Mouse (Mus musculus) brain, embryonic 14.5 days (tissue): ENCODE data around the gene Rad54l. TPM values are rescaled to one million over a fixed set of nuclear protein-coding genes. Genes with fewer than 3 reads are reported as not detected.
A peak's percentile ranks its signal among the peaks of the same experiment; 100 is the strongest.

ENCODE experiments used
- DNase-seq: peaks from one replicate; pipeline ENCODE4 v3.0.0-alpha.2; 2011; ENCODE audit warnings: low read depth
- CTCF ChIP-seq: fragments of 200-500 bp; IDR thresholded peaks from 2 replicates; pipeline ENCODE4 v1.5.1; 2012; ENCODE audit warnings: inconsistent platforms, mild to moderate bottlenecking, moderate library complexity, borderline replicate concordance; ENCODE audit not compliant: insufficient read depth, insufficient read length; ENCODE audit errors: extremely low read depth
- POLR2A ChIP-seq: fragments of 200-500 bp; IDR thresholded peaks from 2 replicates; pipeline ENCODE4 v1.6.1; 2012; ENCODE audit warnings: mild to moderate bottlenecking, inconsistent platforms, borderline replicate concordance; ENCODE audit not compliant: poor library complexity, insufficient read depth, insufficient read length, severe bottlenecking; ENCODE audit errors: extremely low read depth
- polyA plus RNA-seq: library from polyadenylated mRNA; depleted of rRNA; stranded (reverse); fragments of >200 nt; gene quantifications from 2 replicates; pipeline ENCODE4 v1.2.3, GENCODE M21; 2012

Rad54l gene
- polyA plus RNA-seq, 1 experiment, result 8.1 TPM

DNA sequence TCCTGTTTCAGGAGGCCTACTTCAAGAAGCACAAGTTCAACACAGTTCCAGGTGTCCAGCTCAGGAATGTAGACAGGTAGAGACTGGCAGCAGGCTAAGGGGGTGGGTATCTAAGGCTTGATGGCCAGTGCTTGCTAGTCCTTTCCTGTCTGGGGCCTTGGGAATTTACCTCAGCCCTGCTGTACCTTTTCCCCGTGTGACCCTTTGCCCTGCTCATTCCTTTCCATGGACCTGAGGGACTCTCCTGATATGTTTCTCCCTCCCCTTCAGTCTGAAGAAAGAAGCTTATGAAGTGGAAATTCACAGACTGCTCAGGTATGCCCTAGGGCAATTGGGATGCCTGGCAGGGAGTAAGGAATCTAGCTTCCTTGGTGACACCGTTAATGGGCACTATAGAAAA, 34.4 kb upstream of the Rad54l start:
- TF ChIP-seq CTCF, result no peak
- no peak for DNase-seq

DNA sequence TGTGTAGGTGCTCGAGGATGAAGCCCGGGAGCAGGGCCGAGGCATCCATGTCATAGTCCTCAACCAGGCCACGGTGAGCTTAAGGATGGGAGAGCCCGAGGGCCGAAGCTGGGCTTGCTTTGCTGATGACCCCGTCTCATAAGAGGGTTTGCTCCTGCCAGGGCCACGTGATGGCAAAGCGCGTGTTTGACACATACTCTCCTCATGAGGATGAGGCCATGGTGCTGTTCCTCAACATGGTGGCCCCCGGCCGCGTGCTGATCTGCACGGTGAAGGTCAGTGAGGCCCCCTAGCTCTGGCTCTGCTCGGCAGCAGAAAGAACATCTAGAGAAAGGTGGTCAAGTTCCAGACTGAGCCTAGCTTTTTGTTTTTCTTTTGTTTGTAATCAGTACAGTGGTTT, 29.2 kb upstream of the Rad54l start:
- TF ChIP-seq POLR2A, result no peak
- no peak for TF ChIP-seq CTCF

DNA sequence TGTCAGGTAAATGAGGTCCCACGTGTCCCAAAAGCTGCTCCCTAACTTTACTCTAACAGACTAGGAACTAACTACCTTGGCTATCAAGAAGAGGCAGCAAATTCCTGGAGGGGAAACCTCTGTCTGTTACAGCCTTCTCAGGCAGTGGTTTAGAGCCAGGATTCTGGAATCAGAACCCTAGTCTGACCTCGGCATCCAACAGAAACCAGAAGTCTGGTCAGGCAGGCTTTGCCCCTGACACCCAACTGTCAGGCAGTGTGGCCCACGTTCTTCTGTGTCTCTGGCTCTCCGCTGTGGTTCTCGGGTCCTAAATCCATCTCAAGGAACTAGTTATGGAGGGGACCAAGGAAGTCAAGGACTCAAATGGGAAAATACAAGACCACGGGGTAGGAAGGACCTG, 27.7 kb upstream of the Rad54l start, which contains the start of gene Lurap1:
Gene Lurap1 (minus strand): TSS at position 101 of the 400 bp plus-strand sequence.
- TF ChIP-seq CTCF, result no peak
- TF ChIP-seq POLR2A, result no peak

More for the DNA sequence above, 29.2 kb upstream of the Rad54l start:
- DNase-seq, result no peak

DNA sequence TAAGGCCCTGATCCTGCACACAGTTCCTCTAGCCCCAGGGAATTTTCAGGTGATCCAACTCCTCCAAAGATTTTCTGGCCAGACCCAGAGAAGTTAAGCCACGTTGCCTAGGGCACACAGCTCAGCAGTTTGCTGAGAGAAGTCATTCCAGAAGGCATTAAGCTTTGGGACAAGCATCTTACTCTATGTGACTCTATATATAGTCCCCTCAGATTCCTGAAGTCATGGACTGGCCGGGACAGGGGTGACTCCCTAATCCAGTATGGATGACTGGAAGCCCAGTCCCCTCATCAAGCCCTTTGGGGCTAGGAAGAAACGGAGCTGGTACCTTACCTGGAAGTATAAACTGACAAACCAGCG, 27.4 kb upstream of the Rad54l start:
- no peak for TF ChIP-seq POLR2A
- TF ChIP-seq CTCF, result no peak
- DNase-seq, result no peak

More for the DNA sequence above, 27.7 kb upstream of the Rad54l start, which contains the start of gene Lurap1:
- no peak for DNase-seq

DNA sequence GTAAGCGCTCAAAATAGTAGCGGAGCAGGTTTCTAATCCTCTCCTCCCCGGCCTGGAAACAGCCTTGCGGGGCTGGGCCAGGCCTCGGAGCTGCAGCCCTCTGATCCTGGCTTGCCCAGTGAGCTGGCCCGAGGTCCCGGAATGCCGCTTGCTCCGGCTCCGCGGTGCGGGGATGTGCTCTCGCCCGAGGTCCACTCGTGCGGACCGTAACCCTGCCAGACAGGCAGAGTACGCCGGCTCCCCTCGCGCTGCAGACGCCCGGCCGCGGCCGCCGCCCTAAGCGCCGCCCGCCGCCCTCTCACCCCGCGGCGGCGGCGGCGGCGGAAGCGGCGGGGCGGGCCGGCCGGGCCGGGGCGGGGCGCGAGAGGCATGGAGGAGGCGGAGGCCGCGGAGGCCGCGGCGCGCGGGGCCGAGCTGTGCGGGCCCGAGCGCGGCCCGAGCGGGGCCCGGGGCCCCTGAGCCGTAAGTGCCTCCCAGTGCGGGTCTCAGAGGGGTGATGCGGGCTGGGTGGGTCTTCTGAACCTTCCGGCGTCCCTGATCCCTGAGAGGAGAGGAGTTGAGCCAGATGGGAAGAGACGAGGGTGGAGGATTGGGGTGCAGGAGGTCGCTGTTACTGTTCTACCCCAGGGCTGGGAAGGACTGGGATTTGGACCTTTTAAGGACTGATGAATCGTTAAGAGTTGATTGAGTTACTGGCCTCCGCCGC, 26.8 kb upstream of the Rad54l start:
- TF ChIP-seq CTCF (no peak), POLR2A (peak; percentile 85)
- peak; percentile 71 for DNase-seq

DNA sequence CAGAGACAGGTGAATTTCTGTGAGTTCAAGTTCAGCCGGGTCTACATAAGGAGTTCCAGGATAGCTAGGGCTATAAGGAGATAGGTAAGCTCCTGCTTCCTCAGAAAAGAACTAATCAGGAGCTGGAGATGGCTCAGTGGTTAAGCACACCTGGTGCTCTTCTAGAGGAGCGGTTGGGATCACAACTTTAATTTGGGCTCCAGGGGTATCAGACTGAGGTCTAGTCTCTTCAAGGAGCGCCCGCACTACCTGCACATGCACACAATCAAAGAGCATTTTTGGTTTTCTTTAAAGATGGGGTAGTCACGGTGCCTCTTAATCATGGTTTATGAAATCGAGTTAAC, 26.3 kb upstream of the Rad54l start:
- TF ChIP-seq POLR2A (no peak), CTCF (no peak)
- DNase-seq, result no peak

DNA sequence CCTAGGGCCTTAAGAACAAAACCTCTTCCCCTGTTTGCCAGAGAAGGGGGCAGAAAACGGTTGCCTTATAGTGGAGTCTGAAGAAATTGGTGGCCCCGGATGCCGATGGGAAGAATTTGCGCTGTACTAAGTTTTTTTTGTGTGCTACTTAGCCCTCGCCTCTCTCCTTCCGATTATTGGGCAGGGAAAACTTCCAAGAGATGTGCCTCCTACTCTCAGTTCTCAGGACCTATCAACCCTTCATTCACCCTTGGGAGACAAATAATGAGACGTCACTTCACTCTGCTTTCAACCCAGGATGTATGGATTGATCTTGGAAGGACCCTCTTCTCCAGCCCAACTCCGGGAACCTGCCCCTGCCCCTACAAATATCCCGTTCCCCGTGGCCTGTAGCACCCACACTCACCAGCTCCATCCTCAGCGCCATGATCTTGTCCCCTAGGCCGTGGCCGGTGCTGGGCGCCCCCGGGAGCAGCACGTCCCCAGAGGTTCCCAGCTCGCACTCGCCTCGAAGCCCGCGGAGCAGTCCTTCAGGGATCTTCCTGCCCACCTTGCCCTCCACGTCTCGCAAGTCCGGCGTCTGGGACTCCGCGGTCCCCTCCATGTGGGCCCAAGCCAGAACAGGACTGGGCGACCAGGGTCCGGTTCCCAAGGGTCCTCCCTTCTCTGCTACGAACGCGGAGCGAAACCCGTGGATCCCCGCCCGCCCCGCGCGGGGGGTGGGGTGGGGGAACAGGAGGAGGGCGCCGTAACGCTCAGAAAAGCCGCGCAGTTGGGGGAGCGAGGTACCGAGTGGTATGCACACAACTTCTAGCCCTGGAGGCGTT, 20.6 kb upstream of the Rad54l start:
- DNase-seq, result peak; percentile 67

DNA sequence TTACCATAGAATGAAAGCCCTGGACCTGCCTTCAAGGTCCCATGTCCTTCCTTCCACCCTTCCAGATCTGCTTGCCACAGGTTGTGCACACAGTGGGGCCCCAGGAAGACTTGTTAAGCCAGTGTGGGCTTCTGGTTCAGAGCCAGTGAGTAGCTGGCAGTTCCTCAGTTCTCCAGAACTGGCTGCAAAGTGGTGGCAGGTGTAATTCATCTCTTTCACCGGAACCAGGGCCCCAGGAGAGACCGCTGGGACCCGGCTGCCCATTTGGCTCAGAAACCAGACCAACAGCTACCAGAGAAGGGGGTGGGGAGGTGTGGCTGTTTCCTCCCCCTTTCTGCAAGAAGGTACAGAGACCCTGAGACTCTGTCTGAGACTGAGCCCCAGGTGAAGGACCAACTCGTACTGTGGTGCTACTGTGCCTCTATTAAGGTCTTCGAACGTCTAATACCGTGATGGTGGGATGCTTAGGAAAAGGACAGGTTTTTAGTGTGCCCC, 19.9 kb upstream of the Rad54l start:
- peak; percentile 28 for DNase-seq
- TF ChIP-seq CTCF, result no peak
- no peak for TF ChIP-seq POLR2A

More for the DNA sequence above, 20.6 kb upstream of the Rad54l start:
- TF ChIP-seq CTCF (no peak), POLR2A (no peak)

DNA sequence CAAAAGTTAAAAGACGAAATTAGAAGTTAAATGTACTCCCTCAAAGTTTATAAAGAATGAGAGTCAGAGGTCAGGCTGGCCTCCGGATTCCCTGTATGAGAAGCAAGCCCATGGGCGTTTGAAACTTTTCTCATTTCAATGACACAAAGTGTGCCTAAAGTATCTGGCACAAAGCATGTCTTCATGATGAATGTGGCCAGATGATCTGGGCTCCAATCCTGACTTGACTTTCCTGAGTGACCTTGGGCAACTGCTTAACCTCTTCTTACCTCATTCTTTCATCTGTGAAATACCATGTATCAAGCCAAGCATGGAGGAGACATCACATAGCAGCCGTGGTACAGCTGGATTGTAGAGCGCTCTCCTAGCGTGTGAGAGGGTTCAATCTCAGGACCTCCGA, 18.8 kb upstream of the Rad54l start:
- no peak for TF ChIP-seq CTCF
- DNase-seq, result no peak

DNA sequence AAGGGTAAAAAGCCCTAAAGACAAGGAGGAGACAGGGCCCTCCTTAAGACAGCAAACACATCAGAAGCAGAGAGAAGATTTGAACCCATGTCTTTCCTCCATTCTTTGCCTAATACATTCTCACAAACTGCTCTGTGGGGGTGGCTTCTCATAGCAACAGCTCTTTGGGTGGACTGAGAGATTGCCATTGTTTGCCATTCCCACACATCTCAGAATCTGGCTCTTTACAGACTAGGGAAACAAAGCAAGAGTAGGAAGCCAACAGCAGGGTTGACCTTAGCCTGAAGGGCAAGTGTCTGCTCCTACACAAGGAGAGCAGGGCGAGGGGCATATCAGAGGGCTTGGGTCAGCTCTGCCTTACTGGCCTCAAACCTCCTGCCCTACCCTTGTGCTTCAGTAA, 18.2 kb upstream of the Rad54l start:
- DNase-seq, result no peak
- TF ChIP-seq CTCF, result no peak
- no peak for TF ChIP-seq POLR2A

DNA sequence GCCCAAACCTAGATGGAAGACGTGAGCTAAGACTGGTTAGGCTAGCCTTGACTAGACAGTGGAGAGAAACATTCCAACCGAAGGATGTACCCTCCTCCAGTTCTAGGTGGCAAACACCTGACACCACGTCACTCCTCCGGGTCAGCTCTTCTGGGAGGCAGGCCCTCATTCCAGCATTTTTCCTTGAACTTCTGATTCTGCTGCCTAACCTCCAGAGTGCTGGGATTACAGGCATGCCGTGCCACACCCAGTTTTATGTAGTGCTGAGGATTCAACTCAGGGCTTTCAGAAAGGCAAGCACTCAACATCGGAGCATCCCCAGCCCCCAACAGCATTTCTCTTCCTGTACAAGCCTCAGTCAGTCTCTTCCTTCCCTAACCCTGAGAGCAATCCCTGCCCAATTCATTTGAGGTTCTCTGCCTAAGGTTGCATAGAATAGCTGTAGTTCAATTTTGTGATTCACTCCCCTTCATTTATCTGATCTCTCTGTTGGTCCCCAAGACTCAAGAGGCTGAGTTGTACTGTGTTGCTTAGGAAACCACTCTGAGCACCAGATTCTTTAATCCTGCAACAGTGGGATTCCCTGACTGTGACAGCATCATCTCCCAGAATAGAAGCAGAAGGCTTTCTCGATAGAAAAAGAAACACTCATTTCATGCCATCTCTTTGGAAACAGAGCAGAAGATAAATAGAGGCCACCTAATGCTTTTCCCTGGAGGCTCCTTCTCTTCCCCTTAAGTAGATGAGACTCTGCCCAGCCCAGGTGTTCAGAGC, 17.5 kb upstream of the Rad54l start:
- DNase-seq, result no peak
- TF ChIP-seq POLR2A (no peak), CTCF (no peak)

DNA sequence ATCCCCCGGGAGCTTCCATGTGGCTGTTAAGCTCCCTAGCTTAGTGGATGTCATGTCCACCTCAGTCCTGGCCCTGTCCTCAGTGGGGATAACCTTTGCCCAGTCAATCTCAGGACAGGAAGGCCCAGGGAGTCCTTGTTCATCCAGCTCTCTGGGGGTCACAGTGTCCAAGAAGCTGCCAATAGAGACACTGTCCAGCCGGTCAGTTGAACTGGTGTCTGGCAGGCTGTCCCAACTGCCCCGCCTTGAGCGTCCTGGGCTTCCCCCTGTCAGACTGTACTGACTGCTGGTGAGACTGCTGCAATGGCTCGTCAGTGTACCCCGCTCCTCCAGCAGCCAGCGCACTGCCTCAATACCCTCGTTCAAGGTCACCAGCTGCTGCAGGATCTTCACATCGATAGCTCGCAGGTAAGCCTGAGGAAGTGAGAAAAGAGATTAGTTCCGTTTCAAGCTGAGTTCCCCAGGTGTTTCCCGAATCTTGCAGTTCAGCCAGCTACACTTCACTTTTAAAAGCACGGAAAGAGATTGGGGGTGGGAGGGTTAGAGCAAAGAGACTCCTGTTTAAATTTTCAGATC, 14.0 kb upstream of the Rad54l start:
- DNase-seq, result no peak
- no peak for TF ChIP-seq CTCF
- no peak for TF ChIP-seq POLR2A
